Mouse (Mus musculus) heart, adult 2 months (tissue): Measurements from ENCODE around the gene Zzef1. TPM values are rescaled to one million over a fixed set of nuclear protein-coding genes. Genes with fewer than 3 reads are reported as not detected.

Experiments used
- DNase-seq, 2 experiments: peaks; one replicate each; pipeline ENCODE4 v3.0.0; 2021
- H3K27ac ChIP-seq: fragments of 200-600 bp; 2 replicates; pipeline ENCODE4 v1.8.1; 2022
- H3K27me3 ChIP-seq: fragments of 200-500 bp; 2 replicates; pipeline ENCODE4 v1.6.1; 2012; ENCODE audit warnings: mild to moderate bottlenecking, low read length, inconsistent platforms, mixed read lengths; ENCODE audit not compliant: control insufficient read depth, insufficient read depth
- H3K36me3 ChIP-seq: fragments of 200-500 bp; 2 replicates; pipeline ENCODE4 v1.6.1; 2012; ENCODE audit warnings: low read length, inconsistent platforms; ENCODE audit not compliant: control insufficient read depth, insufficient read depth
- H3K4me1 ChIP-seq: fragments of 200-500 bp; 2 replicates; pipeline ENCODE4 v1.6.1; 2011; ENCODE audit warnings: low read length; ENCODE audit not compliant: control insufficient read depth, insufficient read depth
- H3K4me3 ChIP-seq: fragments of 200-600 bp; 2 replicates; pipeline ENCODE4 v1.8.1; 2022
- H3K79me2 ChIP-seq: fragments of 200-500 bp; replicated peaks from 2 replicates; pipeline ENCODE4 v1.6.1; 2012; ENCODE audit warnings: mild to moderate bottlenecking, inconsistent platforms, low read length, moderate library complexity, mixed read lengths; ENCODE audit not compliant: control insufficient read depth, insufficient read depth
- H3K9ac ChIP-seq: fragments of 200-500 bp; 2 replicates; pipeline ENCODE4 v1.6.1; 2012; ENCODE audit warnings: low read depth, mild to moderate bottlenecking, control low read depth, inconsistent platforms, low read length, mixed read lengths
- CTCF ChIP-seq: fragments of 200-600 bp; IDR thresholded peaks from 2 replicates; pipeline ENCODE4 v1.8.1; 2022; ENCODE audit warnings: antibody characterized with exemption, mild to moderate bottlenecking, moderate library complexity
- EP300 ChIP-seq: fragments of 200-500 bp; IDR thresholded peaks from 2 replicates; pipeline ENCODE4 v1.6.1; 2011; ENCODE audit warnings: low read depth, low read length, control low read depth; ENCODE audit not compliant: insufficient read depth
- POLR2A ChIP-seq: fragments of 200-500 bp; IDR thresholded peaks from 2 replicates; pipeline ENCODE4 v1.6.1; 2011; ENCODE audit warnings: mild to moderate bottlenecking, low read depth, low read length, control low read depth; ENCODE audit not compliant: insufficient read depth
- WGBS: fragments of 180-500 bp; shearing (Covaris S2); methylation state at CpG from one replicate; pipeline ENCODE4 v1.1.7; 2018; 5-methylcytosine and 5-hydroxymethylcytosine counted together
- intact Hi-C: fragments of 180-260 bp; cut with DNase I; formaldehyde crosslinking; loops from one replicate; pipeline ENCODE4 v1.15.1; 2025
- polyA plus RNA-seq: library from polyadenylated mRNA; depleted of rRNA; stranded (reverse); fragments of >200 nt; gene quantifications from 2 replicates; pipeline ENCODE4 v1.2.3, GENCODE M21; 2012
- total RNA-seq, 2 experiments: library from RNA; stranded (reverse); gene quantifications; 2 replicates each; pipeline ENCODE4 v1.2.3; 2021

The Zzef1 gene
- total and polyA plus RNA-seq, 3 experiments = 14.1 to 17.5 (median 17.4) TPM

- H3K4me1 ChIP-seq = peaks cover 6% of the 10 kb centered on the region
- H3K9ac ChIP-seq = no peak overlapping the region
- H3K27ac ChIP-seq = no peak overlapping the region
- no peak for DNase-seq
- no peaks in the 10 kb centered on the region for H3K79me2 ChIP-seq
- TF ChIP-seq CTCF (peak; percentile 54), POLR2A (no peak)
- H3K4me3 ChIP-seq = no peak overlapping the region
- no peaks in the 10 kb centered on the region for H3K27me3 ChIP-seq
- intact Hi-C loops = loop anchor here (2.0 kb wide), 1 partner anchor 19 kb away; no protein-coding TSS in a partner anchor
- WGBS = 48% methylated on average over 15 of the region's 15 CpGs
- no peaks in the 10 kb centered on the region for H3K36me3 ChIP-seq
Measured at GRCm38 (mm10) chr11:72959924-72960679, 164.1 kb downstream of the Zzef1 start.

DNA sequence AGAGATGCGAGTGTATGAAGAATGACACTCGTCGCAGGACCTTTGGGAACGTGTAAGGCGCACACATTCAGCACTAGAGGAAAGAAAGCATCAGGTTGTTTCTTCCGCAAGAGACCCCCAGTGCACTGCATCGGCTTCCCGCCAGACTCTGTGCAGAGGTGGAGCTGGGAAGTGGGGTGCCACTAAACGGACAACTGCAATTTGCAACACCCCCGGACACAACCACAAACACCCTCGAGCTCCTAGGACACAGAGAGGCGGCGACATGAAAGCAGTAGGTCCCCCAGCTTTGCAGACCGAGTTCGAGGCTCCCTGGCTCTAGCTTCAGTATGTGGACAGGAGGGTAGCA lies 164.7 kb downstream of the Zzef1 start:
- H3K9ac ChIP-seq = no peak overlapping the region
- DNase-seq = no peak
- no peaks in the 10 kb centered on the region for H3K36me3 ChIP-seq
- no peak overlapping the region for H3K27ac ChIP-seq
- intact Hi-C loops = no loop called here
- peak overlapping the region; percentile 50 for H3K4me3 ChIP-seq
- no peak for TF ChIP-seq EP300
- no peak for TF ChIP-seq CTCF
- TF ChIP-seq POLR2A = no peak
- WGBS = 31% methylated on average over 15 of the region's 15 CpGs
- no peaks in the 10 kb centered on the region for H3K79me2 ChIP-seq
- H3K27me3 ChIP-seq = no peaks in the 10 kb centered on the region
- H3K4me1 ChIP-seq = peaks cover under 1% of the 10 kb centered on the region

DNA sequence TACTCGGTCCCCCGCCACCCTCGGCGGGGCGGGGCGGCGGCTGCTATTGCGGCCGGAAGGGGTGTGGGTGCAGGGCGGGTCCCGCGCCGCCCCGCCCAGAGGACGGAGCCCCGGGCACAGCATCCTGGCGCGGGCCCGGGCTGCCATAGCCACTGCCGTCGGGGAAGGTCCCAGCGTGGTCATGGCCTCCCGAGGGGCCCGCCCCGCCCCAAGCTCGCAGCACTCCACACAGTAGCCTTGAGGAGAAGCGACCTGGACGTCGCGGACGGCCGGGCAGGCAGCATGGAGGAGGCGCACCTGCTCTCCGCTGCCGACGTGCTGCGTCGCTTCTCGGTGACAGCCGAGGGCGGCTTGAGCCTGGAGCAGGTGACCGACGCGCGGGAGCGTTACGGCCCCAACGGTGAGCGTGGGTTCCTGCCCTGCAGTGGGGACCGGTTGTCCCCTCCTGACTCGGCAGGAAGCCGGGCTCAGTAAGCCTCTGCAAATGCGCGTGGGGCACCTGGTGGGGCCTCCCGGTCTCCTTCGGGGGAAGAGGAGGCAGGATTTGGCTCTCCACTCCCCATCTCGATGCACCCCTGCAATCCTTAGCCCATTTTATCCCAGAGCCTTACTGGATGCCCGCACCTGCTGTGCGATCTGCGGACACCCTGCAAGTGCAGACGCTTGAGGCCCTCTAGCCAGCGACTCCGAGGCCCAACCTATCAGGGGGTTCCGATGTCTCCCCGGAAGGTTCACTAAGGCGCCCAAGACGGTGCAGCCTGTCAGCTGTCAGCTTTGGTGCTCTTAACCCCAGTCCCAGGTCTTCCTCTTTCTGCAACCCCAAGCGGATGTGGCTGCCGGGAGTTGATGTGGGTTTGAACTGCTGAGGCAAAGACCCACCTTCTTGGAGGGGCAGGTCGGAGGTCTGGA lies 165.3 kb downstream of the Zzef1 start, which contains the start of gene Atp2a3:
Atp2a3 (plus strand) TSS at position 98 of the 909 bp plus-strand sequence.
- Histone ChIP-seq H3K79me2 (no peaks in the 10 kb centered on the region), H3K4me1 (no peaks in the 10 kb centered on the region), H3K9ac (peak within 1 kb of the TSS; percentile 58), H3K4me3 (peak within 1 kb of the TSS; percentile 50), H3K27ac (peak within 1 kb of the TSS; percentile 29; the same call in 1 of the 2 replicates), H3K36me3 (no peaks in the 10 kb centered on the region), H3K27me3 (no peaks in the 10 kb centered on the region)
- DNase-seq = peak; percentile 67 to 78
- TF ChIP-seq CTCF (no peak), POLR2A (0 out of 2 replicates have a peak, but pooled peaks have one; percentile 19), EP300 (no peak)
- 5% methylated on average over 69 of the region's 70 CpGs for WGBS
- intact Hi-C loops = no loop called here

GRCm38 (mm10) chr11:72962378-72962777 lies 166.4 kb downstream of the Zzef1 start:
- H3K27me3 ChIP-seq = no peaks in the 10 kb centered on the region
- no peaks in the 10 kb centered on the region for H3K4me1 ChIP-seq
- H3K36me3 ChIP-seq = no peaks in the 10 kb centered on the region
- intact Hi-C loops = no loop called here
- H3K4me3 ChIP-seq = no peak overlapping the region
- no peak overlapping the region for H3K27ac ChIP-seq
- TF ChIP-seq POLR2A (no peak), EP300 (no peak), CTCF (no peak)
- H3K79me2 ChIP-seq = no peaks in the 10 kb centered on the region
- no peak for DNase-seq
- no peak overlapping the region for H3K9ac ChIP-seq
- 87% methylated on average over 2 of the region's 2 CpGs for WGBS

GRCm38 (mm10) chr11:72963058-72963788 lies 167.2 kb downstream of the Zzef1 start:
- Histone ChIP-seq H3K79me2 (no peaks in the 10 kb centered on the region), H3K4me3 (no peak overlapping the region), H3K4me1 (no peaks in the 10 kb centered on the region), H3K27me3 (no peaks in the 10 kb centered on the region), H3K9ac (no peak overlapping the region), H3K36me3 (no peaks in the 10 kb centered on the region), H3K27ac (no peak overlapping the region)
- peak in 1 of 2 experiments; percentile 24 for DNase-seq
- TF ChIP-seq CTCF (no peak), POLR2A (no peak), EP300 (no peak)
- intact Hi-C loops = no loop called here
- 53% methylated on average over 7 of the region's 7 CpGs for WGBS
